Mouse (Mus musculus) CH12.LX (cell line): Measurements from ENCODE around the gene Etnk2.

Source experiments
- CTCF ChIP-seq, 2 experiments: IDR thresholded peaks in 1 of 2; conservative IDR thresholded peaks in 1 of 2; 2 replicates each; pipeline ENCODE4 v1.5.1; 2011 to 2012; ENCODE audit warnings: low read depth in 2 of 2, low read length in 2 of 2, improper control_type of control experiment in 1 of 2, inconsistent platforms in 1 of 2, mild to moderate bottlenecking in 1 of 2, moderate library complexity in 1 of 2
- POLR2A ChIP-seq: IDR thresholded peaks from 2 replicates; pipeline ENCODE4 v1.6.1; 2011; ENCODE audit warnings: low read depth, mild to moderate bottlenecking, improper control_type of control experiment, low read length
- TBP ChIP-seq: conservative IDR thresholded peaks from 2 replicates; pipeline ENCODE4 v1.6.1; 2011; ENCODE audit warnings: low read depth, low read length, improper control_type of control experiment
- USF1 ChIP-seq: IDR thresholded peaks from 2 replicates; pipeline ENCODE4 v1.6.1; 2014; ENCODE audit warnings: low read depth, mild to moderate bottlenecking, inconsistent platforms, low read length, improper control_type of control experiment

DNA sequence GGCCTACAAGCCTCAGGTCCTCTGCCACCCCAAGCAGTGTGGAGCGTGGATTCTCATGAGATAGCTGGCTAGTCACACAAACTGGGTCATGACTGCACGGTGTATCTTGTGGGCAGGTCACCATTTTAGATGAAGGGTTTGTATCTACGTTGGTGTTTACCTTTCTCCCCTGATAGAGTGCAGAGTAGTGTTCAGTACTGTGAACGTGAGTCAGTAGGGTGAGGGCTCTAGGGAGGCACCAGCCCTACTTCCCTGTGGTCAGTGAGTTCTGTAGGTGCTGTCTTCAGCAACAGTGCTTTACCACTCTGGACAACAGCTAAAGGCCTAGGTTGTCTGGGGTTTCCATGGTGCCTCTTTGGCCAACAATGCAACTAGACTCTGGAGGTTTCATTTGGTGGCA is 40.6 kb downstream of the Etnk2 start:
- TF ChIP-seq USF1 = no peak
- TF ChIP-seq TBP = no peak
- no peak for TF ChIP-seq CTCF (conservative IDR thresholded peaks at IDR 0.05 in 1 of 2, IDR thresholded peaks at IDR 0.05 in 1 of 2; ENCODE audit: low read depth in 2 of 2, low read length in 2 of 2)
- TF ChIP-seq POLR2A = no peak
